Mouse (Mus musculus) heart, adult 8-10 months (tissue): ENCODE results near the gene Nlrp9b. TPM values are rescaled to one million over a fixed set of nuclear protein-coding genes. Genes with fewer than 3 reads are reported as not detected.
"Not testable (repeated sequence)": the region's sequence is repeated elsewhere in the genome, so short reads cannot be mapped to it uniquely, and the experiment has no call there.

ENCODE experiments used
- DNase-seq: peaks from one replicate; pipeline ENCODE4 v3.0.0; 2022; ENCODE audit warnings: low spot score
- total RNA-seq, 4 experiments: library from RNA; stranded (reverse); gene quantifications; 2 replicates each; pipeline ENCODE4 v1.2.4; 2022

Nlrp9b gene
- not detected for total RNA-seq

DNA sequence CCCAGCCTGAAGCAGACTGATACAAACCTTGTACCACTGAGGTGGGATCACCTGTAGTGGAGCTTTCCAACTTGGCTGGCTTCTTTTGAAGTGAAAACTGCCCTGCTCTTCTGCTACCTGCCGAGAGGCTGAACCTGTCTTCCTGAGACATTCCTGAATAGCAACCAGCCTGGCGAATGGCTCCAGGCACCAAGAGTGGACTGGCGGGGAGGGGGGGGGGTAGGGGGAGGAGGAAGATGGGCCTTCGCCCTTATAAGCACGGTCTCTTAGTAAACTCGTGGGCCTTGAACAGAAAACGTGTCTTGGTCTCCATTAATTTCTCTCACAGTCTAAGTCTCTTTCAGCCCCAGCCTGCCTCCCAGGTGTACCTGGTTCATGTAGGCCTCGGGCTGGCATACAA lies at the start of gene Nlrp9b:
Gene Nlrp9b (plus strand): TSS at position 301 of the 400 bp plus-strand sequence.
- not testable (repeated sequence) for DNase-seq

DNA sequence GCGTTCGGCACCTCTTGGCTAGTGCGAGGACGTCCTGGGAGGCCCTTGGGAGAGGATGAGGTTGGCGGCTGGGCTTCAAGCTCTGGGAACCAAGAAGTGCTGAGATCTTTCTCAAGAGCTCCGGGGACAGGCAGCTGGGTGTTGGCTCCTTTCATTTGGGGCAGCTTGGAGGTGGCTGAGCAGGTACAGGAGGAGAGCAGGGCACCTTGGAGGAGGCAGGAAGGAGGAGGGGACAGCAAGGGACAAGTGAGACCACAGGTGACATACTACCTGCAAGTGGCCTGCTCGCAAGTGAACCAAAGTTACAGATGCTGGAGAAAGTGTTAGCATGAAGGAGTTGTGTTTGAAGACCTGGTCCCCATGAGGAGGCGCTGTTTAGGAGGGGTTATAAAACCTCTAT lies 46.6 kb upstream of the Nlrp9b start:
- no peak for DNase-seq

DNA sequence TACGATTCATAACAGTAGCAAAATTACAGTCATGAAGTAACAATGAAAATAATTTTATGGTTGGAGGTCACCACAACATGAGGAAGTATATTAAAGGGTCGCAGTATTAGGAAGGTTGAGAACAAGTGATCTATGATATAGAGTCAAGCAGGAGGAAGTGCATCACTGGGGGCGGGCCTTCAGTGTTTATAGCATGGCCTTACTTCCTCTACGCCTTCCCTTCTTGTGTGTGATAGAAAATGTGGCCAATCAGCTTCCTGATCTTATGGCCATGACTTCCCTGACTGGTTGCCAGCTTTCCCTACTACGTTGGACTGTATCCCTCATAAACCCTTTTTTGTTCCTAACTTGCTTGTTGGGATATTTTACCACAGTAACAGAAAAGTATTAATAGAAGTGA lies 46.1 kb upstream of the Nlrp9b start:
- DNase-seq = no peak

DNA sequence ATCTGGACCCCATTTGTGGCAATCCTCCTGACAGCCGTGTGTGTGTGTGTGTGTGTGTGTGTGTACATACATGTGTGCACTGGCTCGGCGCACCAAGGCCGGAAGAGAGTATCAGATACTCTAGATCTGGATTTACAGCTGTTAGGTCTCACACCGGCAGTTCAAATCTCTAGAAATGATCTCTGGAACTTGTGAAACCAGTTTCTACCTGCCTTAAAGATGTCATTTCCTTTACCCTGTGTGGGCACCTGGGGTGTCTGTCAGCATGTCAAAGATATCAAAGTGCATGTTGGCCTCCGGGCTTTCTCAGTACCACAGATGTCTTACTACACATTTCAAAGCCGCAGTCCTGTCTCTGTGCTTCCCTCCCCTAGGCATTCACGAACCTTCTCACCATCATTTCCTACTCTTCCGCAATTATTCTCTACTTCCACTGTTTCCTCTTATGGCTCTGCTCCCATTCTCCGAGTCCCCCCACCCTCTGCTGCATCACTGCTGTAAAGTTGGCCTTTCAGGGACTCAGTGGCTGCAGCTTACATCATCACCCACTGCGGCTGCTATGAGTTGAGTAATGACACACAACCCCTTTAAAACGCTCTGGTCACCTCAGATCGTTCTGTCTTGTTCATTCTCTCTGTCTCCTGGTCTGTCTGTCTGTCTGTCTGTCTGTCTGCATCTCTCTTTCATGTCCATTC lies 45.3 kb upstream of the Nlrp9b start:
- no peak for DNase-seq

GRCm38 (mm10) chr7:19948956-19949355 lies 42.3 kb upstream of the Nlrp9b start:
- DNase-seq = no peak

- DNase-seq = no peak
Measured at GRCm38 (mm10) chr7:19949996-19950395, 41.3 kb upstream of the Nlrp9b start.

DNA sequence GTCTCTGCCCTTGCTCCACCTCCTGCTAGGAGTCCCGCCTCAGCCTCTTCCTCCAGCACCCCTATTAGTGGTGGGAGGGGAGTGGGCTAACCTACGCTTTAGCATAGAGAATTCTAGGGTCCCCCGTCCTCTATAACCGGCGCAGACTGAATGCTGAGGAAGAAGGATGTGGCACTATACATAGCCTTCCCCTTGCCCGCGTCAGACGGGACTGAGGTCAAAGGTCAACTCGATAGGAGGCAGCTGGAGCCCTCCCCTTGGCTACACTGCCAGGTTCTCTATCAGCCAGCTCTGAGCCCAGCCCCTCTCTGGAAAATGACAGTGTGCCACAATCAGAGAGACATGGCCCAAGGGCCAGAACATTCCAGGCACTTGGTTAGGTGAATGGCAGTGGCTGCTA lies 40.7 kb upstream of the Nlrp9b start, which contains the start of gene Igsf23:
Gene Igsf23 (minus strand): TSS at position 168 of the 400 bp plus-strand sequence.
- no peak for DNase-seq

DNA sequence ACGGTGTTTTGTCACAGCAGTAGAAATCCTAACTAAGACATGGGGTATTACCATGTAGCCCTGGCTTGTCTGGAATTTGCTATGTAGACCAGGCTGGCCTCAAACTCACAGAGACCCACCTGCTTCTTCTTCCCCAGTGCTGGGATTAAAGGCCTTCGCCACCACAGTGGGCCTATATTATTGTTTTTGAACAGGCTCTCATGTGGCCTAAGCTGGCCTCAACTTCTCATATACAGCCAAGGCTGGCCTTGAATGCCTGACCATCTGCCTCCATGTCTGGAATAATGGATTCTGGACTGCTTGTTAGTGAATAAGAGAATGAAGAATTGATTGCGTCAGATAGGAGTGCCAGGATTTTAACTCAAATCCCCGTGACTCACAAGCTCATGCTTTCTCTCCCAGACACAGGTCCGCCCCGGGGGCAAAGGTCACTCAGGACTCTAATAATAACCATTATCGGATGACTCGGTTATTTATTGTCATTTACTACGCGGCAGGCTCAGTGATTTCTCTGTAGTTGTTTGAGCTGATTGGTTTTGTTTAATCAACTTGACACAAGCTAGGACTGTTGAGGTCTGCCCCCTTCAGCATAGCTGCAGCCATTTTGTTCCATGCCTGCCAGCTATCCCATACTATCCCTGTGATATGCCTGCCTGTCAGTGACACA lies 38.8 kb upstream of the Nlrp9b start:
- no peak for DNase-seq

DNA sequence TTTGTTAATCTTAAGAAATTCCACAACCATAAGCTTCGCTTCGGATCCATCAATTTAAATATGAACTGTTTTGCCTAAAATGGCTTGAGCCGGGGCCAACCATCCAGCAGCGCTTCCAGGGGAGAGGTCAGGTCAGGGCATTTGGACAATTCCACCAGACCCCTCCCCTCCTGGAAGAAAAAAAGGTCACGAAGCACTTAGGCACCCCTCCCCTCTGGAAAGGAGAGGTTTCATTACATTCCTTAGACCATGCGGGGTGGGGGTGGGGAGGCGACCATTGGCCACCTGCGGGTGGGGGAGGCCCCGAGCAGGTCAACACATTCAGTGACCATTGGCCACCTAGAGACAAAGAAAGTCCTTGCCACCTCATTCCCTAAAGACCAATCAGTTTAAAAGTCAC lies 38.2 kb upstream of the Nlrp9b start:
- DNase-seq = no peak

DNA sequence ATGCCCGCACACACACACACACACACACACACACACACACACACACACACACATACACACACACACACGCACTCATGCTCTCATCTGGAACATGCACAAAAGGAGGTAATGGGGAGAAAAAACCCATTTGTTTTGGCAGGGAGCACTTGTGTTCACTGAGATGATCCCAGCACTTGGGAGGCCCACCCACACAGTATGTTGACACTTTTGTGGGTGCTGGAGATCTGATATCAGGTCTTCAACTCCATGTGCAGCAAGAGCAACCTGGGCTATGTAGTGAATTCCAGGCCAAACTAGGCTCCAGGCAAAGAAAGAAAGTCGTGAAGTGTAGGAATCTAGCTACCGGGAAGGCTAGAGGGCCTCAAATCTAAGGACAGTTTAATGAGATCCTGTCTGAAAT lies 35.4 kb upstream of the Nlrp9b start:
- no peak for DNase-seq

GRCm38 (mm10) chr7:19956341-19956781 lies 34.9 kb upstream of the Nlrp9b start:
- DNase-seq = peak; percentile 92

- no peak for DNase-seq
Measured at GRCm38 (mm10) chr7:19962423-19962822, 28.8 kb upstream of the Nlrp9b start.

- DNase-seq = no peak
Measured at GRCm38 (mm10) chr7:19964985-19965579, 26.2 kb upstream of the Nlrp9b start, which contains the start of gene Ceacam20. Ceacam20 (plus strand) TSS chr7:19965412.

- DNase-seq = no peak
Measured at GRCm38 (mm10) chr7:19969106-19969505, 22.2 kb upstream of the Nlrp9b start.

- no peak for DNase-seq
Measured at GRCm38 (mm10) chr7:19969541-19970090, 21.6 kb upstream of the Nlrp9b start.

GRCm38 (mm10) chr7:19970196-19970595 lies 21.1 kb upstream of the Nlrp9b start:
- no peak for DNase-seq

DNA sequence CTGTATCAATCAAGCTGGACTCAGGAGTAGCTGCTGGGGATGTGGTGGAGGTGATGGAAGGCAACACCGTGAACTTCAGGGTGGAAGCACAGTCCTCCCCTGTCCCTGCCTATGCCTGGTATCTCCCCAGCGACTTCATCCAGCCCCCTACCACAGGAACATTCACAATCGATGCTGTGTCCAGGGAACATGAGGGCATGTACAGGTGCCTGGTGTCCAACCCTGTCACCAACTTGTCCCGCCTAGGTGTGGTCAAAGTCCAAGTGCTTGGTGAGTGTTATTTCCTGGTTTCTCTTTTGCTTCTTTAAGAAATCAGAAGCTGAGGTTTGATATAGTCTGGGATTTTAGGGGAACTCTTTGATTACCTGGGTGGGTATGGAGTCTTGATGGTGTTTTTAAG lies 19.7 kb upstream of the Nlrp9b start:
- no peak for DNase-seq

DNA sequence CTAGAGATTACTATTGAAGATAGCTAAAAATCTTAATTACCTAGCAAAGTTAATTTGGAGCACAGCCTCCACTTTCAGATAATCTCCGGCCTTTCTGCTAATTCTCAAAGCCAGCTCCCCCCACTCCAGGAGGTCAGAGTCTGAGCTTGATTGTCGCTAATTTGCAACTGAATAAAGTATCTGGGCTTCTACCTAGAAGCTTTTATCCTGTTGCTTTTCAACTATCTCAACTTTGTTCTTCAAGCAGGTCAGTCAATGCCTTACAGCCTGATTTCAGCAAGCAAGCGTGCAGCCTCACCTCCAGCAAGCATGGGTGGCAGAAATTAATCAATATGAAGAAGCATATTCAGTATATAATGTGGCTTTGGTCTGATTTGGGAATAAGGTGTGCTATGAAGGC lies 5.5 kb downstream of the Nlrp9b start:
- DNase-seq = not testable (repeated sequence)

DNA sequence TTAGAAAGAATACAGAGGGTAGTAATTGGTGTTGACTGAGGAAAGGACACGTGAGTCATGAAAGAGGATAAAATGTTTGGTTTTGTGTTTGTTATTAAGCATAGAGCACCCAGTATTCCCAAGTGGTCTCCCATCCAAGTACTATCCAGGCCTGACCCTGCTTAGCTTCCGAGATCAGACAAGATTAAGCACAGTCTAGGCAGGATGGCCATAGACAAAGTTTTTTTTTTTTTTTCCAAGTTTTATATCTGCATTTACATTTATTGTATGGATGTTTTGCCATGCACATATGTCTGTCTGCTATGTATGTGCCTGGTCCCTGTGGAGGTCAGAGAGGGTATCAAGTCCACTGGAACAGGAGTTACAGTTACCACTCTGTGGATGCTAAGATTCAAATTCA lies 18.7 kb downstream of the Nlrp9b start:
- DNase-seq = no peak

DNA sequence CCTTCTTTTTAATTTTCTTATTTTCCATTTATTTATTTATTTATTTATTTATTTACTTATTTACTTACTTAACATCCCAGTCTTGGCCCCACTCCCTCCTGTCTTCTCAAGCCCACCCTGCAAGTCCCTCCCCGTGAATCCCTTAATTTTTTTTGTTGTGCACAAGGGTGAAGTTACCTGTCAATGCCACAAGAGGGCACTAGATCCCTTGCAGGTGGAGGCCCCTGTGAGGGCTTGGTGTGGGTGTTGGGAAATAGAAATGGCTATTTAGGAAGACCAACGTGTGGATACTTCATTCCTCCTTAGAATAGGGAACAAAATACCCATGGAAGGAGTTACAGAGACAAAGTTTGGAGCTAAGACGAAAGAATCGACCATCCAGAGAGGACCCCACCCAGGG lies 72.8 kb downstream of the Nlrp9b start:
- not testable (repeated sequence) for DNase-seq

DNA sequence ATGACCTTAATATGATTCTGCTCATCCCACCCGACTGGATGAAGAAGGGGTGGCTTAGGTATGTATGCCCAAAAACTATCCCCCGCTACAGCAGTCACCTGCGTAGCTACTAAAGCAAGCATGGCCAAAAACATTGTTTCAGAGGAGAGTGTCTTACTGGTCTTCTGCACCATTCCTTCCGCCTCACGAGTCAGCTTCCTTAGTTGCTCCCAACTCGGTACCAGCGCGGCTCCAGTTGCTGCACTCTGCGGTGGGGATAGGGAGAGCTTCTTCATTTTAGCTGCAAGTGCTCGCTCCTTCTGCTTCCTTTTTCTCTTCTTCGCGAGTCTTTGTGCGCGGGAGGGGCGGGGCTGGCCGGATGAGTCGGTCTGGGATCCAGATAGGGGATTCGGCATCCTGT lies 86.9 kb downstream of the Nlrp9b start:
- DNase-seq = not testable (repeated sequence)

GRCm38 (mm10) chr7:20099380-20099779 lies 108.1 kb downstream of the Nlrp9b start, which contains the start of gene Vmn1r91:
Vmn1r91 (plus strand) TSS chr7:20099680.
- not testable (repeated sequence) for DNase-seq
